Mouse (Mus musculus) gonadal fat pad, adult 2 months (tissue): ENCODE results near the gene Mdga1. TPM values are rescaled to one million over a fixed set of nuclear protein-coding genes. Genes with fewer than 3 reads are reported as not detected.

ENCODE experiments used
- DNase-seq: peaks from one replicate; pipeline ENCODE4 v3.0.0-alpha.2; 2012; ENCODE audit warnings: low read depth
- polyA plus RNA-seq: library from polyadenylated mRNA; depleted of rRNA; stranded (reverse); fragments of >200 nt; gene quantifications from 2 replicates; pipeline ENCODE4 v1.2.3, GENCODE M21; 2012

Mdga1 gene
- polyA plus RNA-seq, 1 experiment: 1.7 TPM

DNA sequence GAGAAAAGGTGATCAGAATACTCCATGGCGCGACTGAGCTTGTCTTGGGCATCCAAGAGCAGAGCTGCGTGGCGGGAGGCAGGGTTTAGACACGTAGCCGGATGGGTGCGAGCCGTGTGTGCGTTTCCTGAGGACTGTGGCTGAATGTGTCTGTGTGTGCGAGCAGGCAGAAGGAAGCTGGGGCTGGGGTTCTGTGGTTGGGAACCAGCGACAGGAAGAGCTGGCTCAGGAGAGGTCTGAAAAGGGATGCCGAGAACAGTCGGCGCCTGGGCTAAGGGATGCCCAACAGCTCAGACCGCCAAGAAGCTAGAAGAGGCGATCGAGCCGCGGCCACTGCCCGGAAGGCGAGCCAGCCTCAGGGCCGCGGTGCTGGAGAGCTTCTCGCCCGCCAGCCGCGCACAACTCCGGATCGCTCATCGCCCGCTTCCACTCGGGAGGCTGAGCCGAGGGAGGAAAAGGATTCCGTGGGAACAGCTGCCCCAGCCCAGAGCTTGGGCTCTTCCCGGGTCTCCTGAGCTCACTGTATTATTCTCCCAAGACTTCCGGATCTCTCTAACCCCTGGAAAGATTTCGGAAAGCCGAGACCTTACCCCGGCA, 83.1 kb downstream of the Mdga1 start:
- DNase-seq: no peak

DNA sequence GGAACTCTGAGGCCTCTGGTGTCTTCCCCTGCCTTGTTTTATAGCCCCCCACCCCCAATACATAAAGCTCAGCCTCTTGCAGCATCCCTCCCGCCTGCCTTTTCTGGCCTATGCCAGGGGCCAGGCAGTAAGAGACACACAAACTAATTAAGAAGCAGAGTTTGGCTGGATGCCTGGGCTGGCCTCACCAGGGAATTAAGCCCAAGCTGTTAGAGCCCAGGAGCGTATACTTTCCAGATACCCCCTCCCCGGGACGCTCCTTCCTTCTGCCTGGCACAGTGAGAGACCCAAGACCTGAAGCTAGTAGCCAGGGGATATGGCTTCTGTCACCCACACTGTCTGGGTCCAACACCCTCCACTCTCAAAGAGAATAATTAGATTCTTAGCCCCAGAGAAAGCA, 83.8 kb downstream of the Mdga1 start:
- DNase-seq: no peak

DNA sequence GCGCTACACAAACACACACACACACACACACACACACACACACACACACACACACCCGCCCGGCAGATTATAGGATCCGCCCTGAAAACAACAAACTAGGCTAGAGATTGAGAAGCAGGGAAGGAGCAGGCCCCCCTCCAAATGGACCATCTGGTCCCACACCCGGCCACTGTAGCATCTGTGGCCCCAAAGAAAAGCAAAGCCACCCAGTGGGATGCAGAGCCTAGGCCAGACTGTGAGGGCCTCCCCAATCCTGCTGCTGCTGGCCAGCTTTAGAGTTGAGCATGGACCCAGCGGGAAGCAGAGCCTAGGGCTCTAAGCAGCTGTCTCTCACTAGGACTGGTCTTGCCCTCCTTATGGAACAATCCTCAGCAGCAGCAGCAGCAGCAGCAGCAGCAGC, 85.3 kb downstream of the Mdga1 start:
- no peak for DNase-seq

GRCm38 (mm10) chr17:29883351-29883750, 86.5 kb downstream of the Mdga1 start:
- no peak for DNase-seq

- no peak for DNase-seq
These were observed 87.0 kb downstream of the Mdga1 start for GRCm38 (mm10) chr17:29882885-29883284.

GRCm38 (mm10) chr17:29880251-29880650, 89.6 kb downstream of the Mdga1 start:
- DNase-seq: no peak

GRCm38 (mm10) chr17:29878990-29879389, 90.9 kb downstream of the Mdga1 start:
- DNase-seq: no peak

DNA sequence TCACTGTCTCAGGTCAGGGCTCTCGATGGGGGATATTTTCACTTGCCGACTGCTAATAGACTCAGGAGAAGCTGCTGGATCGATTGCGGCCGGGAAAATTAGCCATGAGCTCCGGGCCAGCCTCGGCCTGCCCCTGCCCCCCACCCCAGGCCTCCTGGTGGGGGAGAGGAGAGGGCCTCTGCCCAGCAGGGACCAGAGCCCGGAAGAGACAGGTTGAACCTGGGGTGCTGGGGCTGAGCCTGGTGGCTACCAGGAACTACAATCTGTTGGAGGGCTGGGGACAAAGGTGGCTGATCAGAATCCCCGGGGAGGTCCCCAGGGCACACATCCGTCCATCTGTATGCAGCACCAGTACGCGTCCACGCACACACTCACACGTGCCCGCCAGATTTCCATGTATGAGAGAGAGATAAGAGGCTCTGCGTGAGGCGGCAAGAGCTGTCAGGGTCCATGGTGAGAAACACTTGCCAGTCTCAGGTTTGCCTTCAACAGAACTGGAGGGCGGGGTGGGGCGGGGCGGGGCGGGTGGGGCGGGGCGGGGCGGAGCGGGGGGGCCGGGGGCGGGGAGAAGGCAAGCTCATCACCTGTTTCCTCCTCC, 95.7 kb downstream of the Mdga1 start:
- DNase-seq: no peak

- no peak for DNase-seq
These were observed 96.3 kb downstream of the Mdga1 start for GRCm38 (mm10) chr17:29873580-29874015.

DNA sequence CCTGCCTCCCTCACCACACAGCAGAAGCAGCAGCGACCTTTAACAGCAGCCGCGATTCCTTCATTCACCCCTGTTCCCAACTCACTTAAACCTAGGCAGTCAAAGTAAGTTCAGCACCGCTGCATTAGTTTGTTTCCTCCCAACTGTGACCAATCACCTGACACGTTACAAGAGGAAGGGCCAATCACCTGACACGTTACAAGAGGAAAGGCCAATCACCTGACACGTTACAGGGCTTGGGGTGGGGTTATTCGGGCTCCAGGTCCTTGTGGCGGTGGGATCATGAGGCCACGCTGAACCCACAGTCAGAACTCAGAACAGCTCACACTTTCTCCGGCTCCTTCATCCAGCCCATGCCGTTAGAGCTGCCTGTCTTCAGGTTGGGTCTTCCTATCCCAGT, 99.6 kb downstream of the Mdga1 start:
- DNase-seq: no peak

GRCm38 (mm10) chr17:29865914-29866313, 104.0 kb downstream of the Mdga1 start:
- no peak for DNase-seq

GRCm38 (mm10) chr17:29864440-29864839, 105.4 kb downstream of the Mdga1 start:
- DNase-seq: no peak

GRCm38 (mm10) chr17:29859788-29860283, 110.1 kb downstream of the Mdga1 start:
- DNase-seq: no peak

DNA sequence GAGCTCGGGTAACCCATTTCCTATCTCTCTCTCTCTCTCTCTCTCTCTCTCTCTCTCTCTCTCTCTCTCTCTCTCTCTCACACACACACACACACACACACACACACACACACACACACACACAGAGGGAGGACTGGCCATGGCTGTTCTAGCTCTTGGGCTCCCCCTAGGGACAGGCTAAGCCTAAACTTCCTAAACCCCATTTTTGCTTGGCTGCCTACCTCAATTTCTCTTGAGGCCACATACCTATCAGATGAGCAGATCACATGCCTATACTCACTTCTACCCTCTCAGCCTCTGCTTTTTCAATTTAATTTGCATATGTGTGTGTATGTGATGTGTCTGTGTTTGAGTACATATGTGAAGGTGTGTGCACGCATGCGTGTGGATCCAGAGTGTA, 111.1 kb downstream of the Mdga1 start:
- no peak for DNase-seq

DNA sequence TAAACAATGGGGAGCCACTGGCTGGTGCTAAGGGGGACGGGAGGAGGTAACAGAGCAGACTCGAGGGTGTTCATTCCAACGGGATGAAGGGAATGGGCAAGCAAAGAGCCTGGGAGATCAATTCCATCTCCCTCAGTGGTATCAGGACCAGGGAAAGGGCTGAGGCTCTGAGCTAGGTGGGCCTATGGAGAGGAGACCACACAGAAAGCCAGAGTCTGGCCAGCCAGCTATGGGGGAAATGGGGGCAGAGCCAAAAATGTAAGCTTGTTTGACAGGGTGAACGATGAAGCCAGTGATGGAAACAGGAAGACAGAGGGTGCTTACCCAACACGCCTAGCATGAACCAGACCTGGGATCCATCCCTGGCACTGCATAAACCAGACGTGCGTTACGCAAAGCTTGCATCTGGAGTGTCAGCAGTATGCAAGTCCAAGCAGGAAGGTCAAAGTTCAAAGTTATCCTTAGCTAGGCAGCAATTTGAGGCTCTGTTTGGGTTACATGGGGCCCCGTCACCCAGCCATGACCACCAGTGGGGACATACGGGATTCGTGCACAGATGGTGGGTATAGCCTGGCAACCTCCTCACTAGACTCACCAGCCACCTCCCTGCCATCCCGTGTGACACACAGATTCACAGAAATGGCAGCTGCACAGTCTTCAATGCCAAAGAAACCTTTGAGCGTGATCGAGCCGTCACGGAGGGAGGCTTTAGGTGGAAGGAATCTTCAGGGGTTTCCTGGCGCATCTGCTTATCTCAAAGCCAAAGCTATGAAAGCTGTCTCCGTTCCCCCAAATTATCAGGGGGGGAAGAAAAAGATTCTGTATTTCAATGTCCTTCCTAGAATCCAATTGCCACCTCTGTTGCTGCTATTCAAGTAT, 113.9 kb downstream of the Mdga1 start:
- no peak for DNase-seq

DNA sequence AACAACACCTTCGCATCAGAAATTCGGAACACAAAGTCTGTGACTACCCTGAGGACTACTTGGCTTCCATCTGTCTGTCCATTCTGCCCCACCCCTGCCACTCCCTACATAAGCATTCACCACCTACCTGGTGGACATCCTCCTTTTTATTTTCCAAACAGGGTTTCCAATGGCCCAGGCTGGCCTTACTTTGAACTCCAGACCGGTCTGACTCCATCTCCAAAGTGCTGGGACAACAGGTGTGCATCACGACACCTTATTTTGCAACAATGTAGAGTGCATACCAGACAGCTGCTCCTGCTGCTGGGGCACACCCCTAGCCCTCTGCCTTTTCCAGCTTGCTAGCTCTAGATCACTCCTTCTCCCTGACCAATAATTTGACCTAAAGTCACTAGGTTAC, 115.1 kb downstream of the Mdga1 start:
- DNase-seq: no peak

GRCm38 (mm10) chr17:29854388-29854787, 115.5 kb downstream of the Mdga1 start:
- DNase-seq: no peak

DNA sequence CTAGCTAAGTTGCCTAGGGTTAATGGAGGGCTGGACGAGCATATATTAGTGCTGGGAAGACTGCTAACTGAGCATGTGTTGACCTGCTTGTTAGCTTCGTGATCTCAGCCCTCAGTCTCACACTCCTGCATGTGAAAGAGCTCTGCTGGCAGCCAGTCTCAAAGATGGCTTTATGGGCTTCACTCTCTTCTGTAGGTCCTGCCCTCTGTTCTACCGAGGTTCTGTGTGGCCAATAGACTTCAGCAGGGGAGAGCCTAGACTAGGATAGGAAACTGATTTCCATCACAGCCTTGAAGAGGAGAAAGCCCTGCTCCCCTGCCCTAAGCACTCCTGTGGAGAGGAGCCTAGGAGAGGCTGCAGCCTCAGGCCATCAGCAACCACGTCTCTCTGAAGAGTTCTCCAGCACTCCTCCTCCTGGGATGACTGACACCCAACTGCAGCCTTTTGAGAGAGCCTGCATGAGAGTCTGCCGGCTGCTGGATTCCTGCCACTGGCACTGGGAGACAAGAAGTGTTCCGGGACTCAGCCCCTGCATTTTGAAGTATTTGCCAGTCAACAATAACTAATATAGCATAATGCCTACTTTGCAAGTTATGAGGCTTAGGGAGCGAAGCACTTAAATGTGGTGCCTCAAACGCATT, 116.9 kb downstream of the Mdga1 start:
- DNase-seq: no peak

DNA sequence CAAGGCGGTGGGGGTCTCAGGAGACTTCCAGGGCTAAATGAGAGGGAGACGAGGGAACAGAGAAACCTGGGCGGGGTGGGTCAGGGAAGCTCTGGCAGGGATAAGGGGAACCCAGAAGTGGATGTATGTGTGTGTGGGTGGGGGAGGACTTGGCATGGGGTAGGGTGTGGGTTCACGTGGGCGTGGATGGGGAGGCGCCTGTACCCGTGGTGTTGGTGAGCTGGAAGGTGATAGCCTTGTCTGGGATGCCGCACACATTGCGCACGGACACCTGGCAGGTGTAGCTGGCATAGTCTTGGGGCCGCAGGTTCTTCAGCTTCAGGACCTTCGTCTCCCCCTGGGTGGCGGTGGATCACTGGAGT, 120.5 kb downstream of the Mdga1 start:
- no peak for DNase-seq

DNA sequence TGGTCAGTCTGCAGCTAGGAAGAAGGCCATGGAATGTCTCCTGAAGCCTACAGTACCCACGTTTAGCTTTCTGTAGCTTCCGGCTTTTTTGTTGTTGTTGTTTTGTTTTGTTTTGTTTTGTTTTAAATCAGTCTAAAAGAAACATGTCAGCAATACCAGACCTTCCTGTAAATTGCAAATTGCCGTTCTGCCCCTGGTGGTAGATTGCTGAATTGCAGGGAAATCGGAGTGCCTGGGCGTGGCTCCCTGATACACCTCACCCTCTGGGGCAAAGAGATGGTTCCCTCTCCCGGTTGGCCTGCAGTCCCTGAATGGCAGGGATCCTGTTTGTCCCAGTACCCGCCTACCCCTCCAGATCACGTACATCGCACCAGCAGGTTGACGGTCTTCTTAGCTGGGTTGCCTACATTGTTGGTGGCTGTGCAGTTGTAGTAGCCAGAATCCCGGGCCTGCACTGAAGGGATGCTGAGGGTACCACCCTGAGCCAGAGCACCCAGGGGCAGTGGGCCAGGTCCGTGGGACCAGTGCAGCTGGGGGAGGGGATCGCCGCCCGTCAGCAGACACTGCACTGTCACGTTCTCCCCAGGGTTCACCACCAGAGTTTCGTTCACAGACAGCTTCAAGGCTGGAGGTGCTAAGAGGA, 121.0 kb downstream of the Mdga1 start:
- no peak for DNase-seq

DNA sequence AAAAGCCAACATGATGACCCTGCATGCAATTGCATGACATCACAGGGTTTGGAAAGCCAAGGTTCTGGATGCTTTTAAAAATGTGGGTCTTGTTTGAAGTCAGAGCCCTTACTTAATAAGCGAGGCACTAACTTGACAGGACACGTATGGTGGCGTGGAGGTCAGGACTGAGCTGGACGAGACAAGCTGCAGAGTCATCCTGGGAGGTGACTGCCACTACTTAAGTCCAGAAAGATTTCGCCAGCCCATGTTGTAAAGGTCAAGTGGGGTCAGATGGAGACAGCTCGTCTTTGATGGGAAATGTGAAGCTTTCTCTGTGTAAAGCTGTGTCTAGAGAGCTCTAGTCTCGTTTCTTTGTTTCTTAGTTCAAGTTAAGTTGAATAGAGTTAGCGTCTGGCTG, 122.6 kb downstream of the Mdga1 start:
- no peak for DNase-seq

- no peak for DNase-seq
These were observed 123.6 kb downstream of the Mdga1 start for GRCm38 (mm10) chr17:29846284-29846683.
